Mouse (Mus musculus) heart, adult 2 months (tissue): ENCODE measurements around the gene Adamtsl1. TPM values are rescaled to one million over a fixed set of nuclear protein-coding genes. Genes with fewer than 3 reads are reported as not detected.

Source experiments
- DNase-seq, 2 experiments: peaks; one replicate each; pipeline ENCODE4 v3.0.0; 2021
- H3K27ac ChIP-seq: fragments of 200-600 bp; 2 replicates; pipeline ENCODE4 v1.8.1; 2022
- H3K27me3 ChIP-seq: fragments of 200-500 bp; 2 replicates; pipeline ENCODE4 v1.6.1; 2012; ENCODE audit warnings: mild to moderate bottlenecking, low read length, inconsistent platforms, mixed read lengths; ENCODE audit not compliant: control insufficient read depth, insufficient read depth
- H3K36me3 ChIP-seq: fragments of 200-500 bp; 2 replicates; pipeline ENCODE4 v1.6.1; 2012; ENCODE audit warnings: low read length, inconsistent platforms; ENCODE audit not compliant: control insufficient read depth, insufficient read depth
- H3K4me1 ChIP-seq: fragments of 200-500 bp; 2 replicates; pipeline ENCODE4 v1.6.1; 2011; ENCODE audit warnings: low read length; ENCODE audit not compliant: control insufficient read depth, insufficient read depth
- H3K4me3 ChIP-seq: fragments of 200-600 bp; 2 replicates; pipeline ENCODE4 v1.8.1; 2022
- H3K79me2 ChIP-seq: fragments of 200-500 bp; replicated peaks from 2 replicates; pipeline ENCODE4 v1.6.1; 2012; ENCODE audit warnings: mild to moderate bottlenecking, inconsistent platforms, low read length, moderate library complexity, mixed read lengths; ENCODE audit not compliant: control insufficient read depth, insufficient read depth
- H3K9ac ChIP-seq: fragments of 200-500 bp; 2 replicates; pipeline ENCODE4 v1.6.1; 2012; ENCODE audit warnings: low read depth, mild to moderate bottlenecking, control low read depth, inconsistent platforms, low read length, mixed read lengths
- CTCF ChIP-seq: fragments of 200-600 bp; IDR thresholded peaks from 2 replicates; pipeline ENCODE4 v1.8.1; 2022; ENCODE audit warnings: antibody characterized with exemption, mild to moderate bottlenecking, moderate library complexity
- EP300 ChIP-seq: fragments of 200-500 bp; IDR thresholded peaks from 2 replicates; pipeline ENCODE4 v1.6.1; 2011; ENCODE audit warnings: low read depth, low read length, control low read depth; ENCODE audit not compliant: insufficient read depth
- POLR2A ChIP-seq: fragments of 200-500 bp; IDR thresholded peaks from 2 replicates; pipeline ENCODE4 v1.6.1; 2011; ENCODE audit warnings: mild to moderate bottlenecking, low read depth, low read length, control low read depth; ENCODE audit not compliant: insufficient read depth
- WGBS: fragments of 180-500 bp; shearing (Covaris S2); methylation state at CpG from one replicate; pipeline ENCODE4 v1.1.7; 2018; 5-methylcytosine and 5-hydroxymethylcytosine counted together
- intact Hi-C: fragments of 180-260 bp; cut with DNase I; formaldehyde crosslinking; loops from one replicate; pipeline ENCODE4 v1.15.1; 2025
- polyA plus RNA-seq: library from polyadenylated mRNA; depleted of rRNA; stranded (reverse); fragments of >200 nt; gene quantifications from 2 replicates; pipeline ENCODE4 v1.2.3, GENCODE M21; 2012
- total RNA-seq, 2 experiments: library from RNA; stranded (reverse); gene quantifications; 2 replicates each; pipeline ENCODE4 v1.2.3; 2021

The Adamtsl1 gene
- total and polyA plus RNA-seq, 3 experiments: 2.2 to 3.2 (median 2.4) TPM

DNA sequence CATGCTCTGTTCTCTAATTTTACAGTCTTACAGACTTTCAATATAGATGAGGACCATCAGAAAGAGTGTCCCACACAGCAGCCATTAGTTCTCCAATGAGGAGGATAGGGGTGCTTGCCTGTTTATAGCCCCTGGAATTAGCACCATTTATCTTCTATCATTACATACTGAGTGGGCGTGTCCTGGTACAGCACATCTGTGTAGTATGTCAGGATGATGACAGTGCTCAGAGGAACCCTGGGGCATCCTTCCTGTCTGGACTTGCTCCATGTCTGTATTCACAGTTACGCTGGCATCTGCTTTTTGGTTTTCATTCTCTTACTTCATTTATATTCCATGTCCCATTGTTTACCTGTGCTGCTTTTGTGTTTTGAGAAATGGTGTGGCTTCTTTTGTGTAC lies 304.5 kb downstream of the Adamtsl1 start:
- Histone ChIP-seq H3K27me3 (no peaks in the 10 kb centered on the region), H3K79me2 (no peaks in the 10 kb centered on the region), H3K4me1 (no peaks in the 10 kb centered on the region), H3K4me3 (no peak overlapping the region), H3K27ac (no peak overlapping the region), H3K36me3 (no peaks in the 10 kb centered on the region), H3K9ac (no peak overlapping the region)
- intact Hi-C loops: loop anchor here (5.0 kb wide), 1 partner anchor 656 kb away; no protein-coding TSS in a partner anchor
- DNase-seq: no peak
- TF ChIP-seq CTCF: no peak
- no peak for TF ChIP-seq EP300
- no peak for TF ChIP-seq POLR2A
- WGBS: 70% methylated on average over 2 of the region's 2 CpGs

DNA sequence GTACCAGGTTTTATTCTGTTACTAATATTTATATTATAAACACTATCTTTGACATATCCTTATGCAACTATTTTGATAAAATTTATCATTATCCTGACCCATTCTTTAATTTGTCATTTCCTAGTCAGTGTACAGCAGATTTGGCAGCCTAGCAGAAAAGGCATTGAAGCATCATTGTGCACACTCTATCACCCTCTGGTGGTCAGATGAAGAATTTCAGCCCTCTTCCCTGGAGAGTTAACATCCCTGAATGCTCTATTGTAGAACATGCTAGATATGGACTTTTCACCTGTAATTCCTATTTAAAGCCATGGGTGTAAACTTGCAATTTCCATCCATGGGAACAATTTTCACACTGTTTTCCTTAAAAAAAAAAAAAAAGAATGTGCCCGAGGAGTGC lies 305.2 kb downstream of the Adamtsl1 start:
- no peaks in the 10 kb centered on the region for H3K79me2 ChIP-seq
- no peaks in the 10 kb centered on the region for H3K27me3 ChIP-seq
- no peak for DNase-seq
- 73% methylated on average over 1 of the region's 1 CpGs for WGBS
- no peaks in the 10 kb centered on the region for H3K36me3 ChIP-seq
- no peak overlapping the region for H3K9ac ChIP-seq
- TF ChIP-seq CTCF: peak; percentile 90
- TF ChIP-seq POLR2A: no peak
- intact Hi-C loops: loop anchor here (5.0 kb wide), 1 partner anchor 657 kb away; no protein-coding TSS in a partner anchor
- no peaks in the 10 kb centered on the region for H3K4me1 ChIP-seq
- no peak overlapping the region for H3K27ac ChIP-seq
- H3K4me3 ChIP-seq: no peak overlapping the region

DNA sequence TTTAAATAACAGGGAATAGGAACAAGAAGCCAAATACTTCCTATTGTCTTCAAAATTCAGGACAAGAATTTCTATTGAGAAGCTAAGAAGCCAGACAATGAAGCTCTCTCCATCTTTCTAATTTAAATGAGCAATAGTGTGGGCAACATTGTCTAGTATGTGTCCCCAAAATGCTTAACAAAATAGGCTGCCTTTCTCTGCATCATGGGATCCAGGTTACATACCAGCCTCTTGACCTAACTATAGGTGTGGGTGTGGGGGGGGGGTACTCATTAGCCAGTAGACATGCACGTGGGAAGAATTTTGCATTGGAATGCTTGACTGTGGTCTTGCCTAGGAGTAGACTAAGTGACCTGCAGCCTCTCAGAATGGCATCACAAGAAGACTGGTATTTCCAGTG lies 305.9 kb downstream of the Adamtsl1 start:
- H3K36me3 ChIP-seq: no peaks in the 10 kb centered on the region
- no peak overlapping the region for H3K9ac ChIP-seq
- H3K27ac ChIP-seq: no peak overlapping the region
- no peaks in the 10 kb centered on the region for H3K79me2 ChIP-seq
- intact Hi-C loops: loop anchor here (5.0 kb wide), 1 partner anchor 658 kb away; no protein-coding TSS in a partner anchor
- WGBS: 28% methylated on average over 1 of the region's 1 CpGs
- TF ChIP-seq CTCF (no peak), EP300 (no peak), POLR2A (no peak)
- no peaks in the 10 kb centered on the region for H3K27me3 ChIP-seq
- H3K4me3 ChIP-seq: no peak overlapping the region
- H3K4me1 ChIP-seq: no peaks in the 10 kb centered on the region
- DNase-seq: no peak

DNA sequence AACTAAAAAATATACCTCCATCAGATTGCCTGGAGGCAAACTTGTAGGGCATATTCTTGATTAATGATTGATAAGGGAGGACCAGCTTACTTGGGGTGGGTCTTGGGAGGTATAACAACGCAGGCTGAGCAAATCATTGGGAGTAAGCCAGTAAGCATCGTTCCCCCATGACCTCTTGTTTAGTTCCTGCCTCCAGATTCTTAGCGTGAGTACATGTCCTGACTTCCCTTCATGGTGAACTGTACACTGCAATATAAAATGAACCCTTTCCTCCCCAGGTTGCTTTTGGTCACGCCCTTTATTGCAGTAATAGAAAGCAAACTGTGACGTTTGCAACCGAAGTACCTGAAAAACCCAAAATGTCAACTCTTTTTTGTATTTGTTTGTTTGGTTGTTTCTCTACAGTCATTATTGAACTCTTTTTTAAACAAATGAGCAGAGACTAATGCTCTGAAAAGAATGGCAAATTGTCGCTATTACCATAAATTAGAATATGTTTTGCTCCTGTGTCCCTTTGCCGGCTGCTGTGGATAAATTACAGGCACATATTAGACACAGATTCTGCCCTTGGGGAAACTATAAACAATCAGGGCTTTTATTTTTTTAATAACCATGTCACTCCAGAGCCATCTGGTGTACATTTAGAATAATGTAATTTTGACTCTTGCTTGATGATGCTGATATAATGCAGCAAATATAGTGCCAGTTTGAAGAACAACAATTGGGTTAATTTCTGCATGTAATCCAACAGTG lies 310.2 kb downstream of the Adamtsl1 start:
- H3K4me1 ChIP-seq: no peaks in the 10 kb centered on the region
- no peak for TF ChIP-seq POLR2A
- no peaks in the 10 kb centered on the region for H3K36me3 ChIP-seq
- WGBS: 67% methylated on average over 8 of the region's 8 CpGs
- intact Hi-C loops: no loop called here
- no peaks in the 10 kb centered on the region for H3K27me3 ChIP-seq
- H3K9ac ChIP-seq: no peak overlapping the region
- no peak for DNase-seq
- no peak overlapping the region for H3K4me3 ChIP-seq
- no peaks in the 10 kb centered on the region for H3K79me2 ChIP-seq
- H3K27ac ChIP-seq: no peak overlapping the region

DNA sequence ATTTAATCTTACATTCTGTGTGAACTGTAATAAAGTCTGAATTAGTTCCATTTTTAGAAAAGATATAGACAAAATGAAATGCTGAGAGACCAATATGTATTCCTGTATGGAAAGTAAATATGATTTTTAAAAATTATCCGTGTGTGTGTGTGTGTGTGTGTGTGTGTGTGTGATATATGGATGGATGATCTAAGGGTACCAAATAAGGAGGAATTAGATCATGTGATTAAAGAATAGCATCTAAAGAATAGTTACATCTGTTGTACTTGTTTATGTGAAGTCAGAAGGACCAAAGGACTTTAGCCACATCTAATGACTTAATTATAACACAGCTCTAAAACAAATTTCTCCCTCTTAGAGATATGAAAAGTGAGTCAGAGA lies 310.7 kb downstream of the Adamtsl1 start:
- DNase-seq: no peak
- Histone ChIP-seq H3K4me1 (no peaks in the 10 kb centered on the region), H3K79me2 (no peaks in the 10 kb centered on the region), H3K4me3 (no peak overlapping the region), H3K9ac (no peak overlapping the region), H3K36me3 (no peaks in the 10 kb centered on the region), H3K27ac (no peak overlapping the region), H3K27me3 (no peaks in the 10 kb centered on the region)
- intact Hi-C loops: no loop called here
- 54% methylated on average over 1 of the region's 1 CpGs for WGBS
- TF ChIP-seq CTCF (no peak), EP300 (no peak), POLR2A (no peak)

DNA sequence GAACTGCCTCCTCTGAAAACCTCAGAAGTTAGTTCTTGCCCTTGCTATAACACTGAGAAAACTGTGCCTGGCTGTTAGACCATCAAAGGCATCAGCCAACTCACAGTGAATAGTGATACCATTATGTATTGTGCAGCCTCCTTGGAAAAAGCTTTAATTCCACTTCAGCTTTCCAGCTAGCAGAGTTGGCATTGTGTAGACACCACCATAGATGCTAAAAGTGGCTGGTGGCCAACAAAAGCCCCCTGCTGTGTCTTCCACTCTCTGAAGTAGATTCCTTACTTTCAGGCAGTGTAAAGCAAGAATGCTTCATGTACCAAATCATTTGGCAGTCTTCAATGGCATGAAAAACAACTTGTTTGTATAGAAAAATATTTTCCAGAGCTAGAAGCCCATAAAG lies 323.1 kb downstream of the Adamtsl1 start:
- Histone ChIP-seq H3K9ac (no peak overlapping the region), H3K27me3 (no peaks in the 10 kb centered on the region), H3K36me3 (no peaks in the 10 kb centered on the region), H3K27ac (no peak overlapping the region), H3K79me2 (no peaks in the 10 kb centered on the region), H3K4me3 (no peak overlapping the region), H3K4me1 (no peaks in the 10 kb centered on the region)
- no peak for TF ChIP-seq CTCF
- TF ChIP-seq EP300: no peak
- no peak for TF ChIP-seq POLR2A
- no peak for DNase-seq
- intact Hi-C loops: no loop called here
